Mouse (Mus musculus) kidney, postnatal 14 days (tissue): ENCODE data around the gene Naip1.

ENCODE experiments used
- DNase-seq: peaks from one replicate; pipeline ENCODE4 v3.0.0; 2022; ENCODE audit warnings: mixed read lengths

The Naip1 gene

GRCm38 (mm10) chr13:100391021-100391420, 61.6 kb downstream of the Naip1 start:
- DNase-seq = peak; percentile 24

- DNase-seq = no peak
Measured at GRCm38 (mm10) chr13:100370536-100370935, 82.1 kb downstream of the Naip1 start.
